Mouse (Mus musculus): ENCODE data around the gene Naa25. TPM values are rescaled to one million over a fixed set of nuclear protein-coding genes. Genes with fewer than 3 reads are reported as not detected.

Naa25 gene
- polyA plus RNA-seq, 1 experiment from 2014 or later, result 61.5 TPM

GRCm38 (mm10) chr5:121398965-121399462, 1.3 kb downstream of the Naa25 start:
- Histone ChIP-seq H3K27me3 (ENCODE audit: poor library complexity, severe bottlenecking) (no peaks in the 10 kb centered on the region), H3K27ac (peak overlapping the region; percentile 93; the same call in 1 of the 2 replicates), H3K9me3 (no peaks in the 10 kb centered on the region; the same call in 1 of the 2 replicates), H3K4me3 (peak overlapping the region; percentile 89), H3K4me1 (peaks cover 27% of the 10 kb centered on the region), H3K36me3 (replicated peaks) (peaks cover 42% of the 10 kb centered on the region)
- no peak for DNase-seq (ENCODE audit: extremely low spot score, low spot score)
- 60% methylated on average over 9 of the region's 9 CpGs for WGBS

- H3K9me3 ChIP-seq, result no peaks in the 10 kb centered on the region; the same call in 1 of the 2 replicates
- peaks cover 27% of the 10 kb centered on the region for H3K4me1 ChIP-seq
- H3K27ac ChIP-seq, result no peak overlapping the region
- H3K4me3 ChIP-seq, result peak overlapping the region; percentile 89; the same call in 1 of the 2 replicates
- H3K27me3 ChIP-seq (ENCODE audit: poor library complexity, severe bottlenecking), result no peaks in the 10 kb centered on the region
- WGBS, result 92% methylated on average over 5 of the region's 5 CpGs
- no peak for DNase-seq (ENCODE audit: extremely low spot score, low spot score)
- peaks cover 45% of the 10 kb centered on the region for H3K36me3 ChIP-seq (replicated peaks)
Observed at GRCm38 (mm10) chr5:121399540-121399939, 1.8 kb downstream of the Naa25 start.

GRCm38 (mm10) chr5:121400064-121400463, 2.3 kb downstream of the Naa25 start:
- Histone ChIP-seq H3K4me1 (peaks cover 27% of the 10 kb centered on the region), H3K27me3 (ENCODE audit: poor library complexity, severe bottlenecking) (no peaks in the 10 kb centered on the region), H3K27ac (no peak overlapping the region), H3K9me3 (no peaks in the 10 kb centered on the region), H3K36me3 (replicated peaks) (peaks cover 50% of the 10 kb centered on the region), H3K4me3 (no peak overlapping the region)
- 83% methylated on average over 5 of the region's 5 CpGs for WGBS
- DNase-seq (ENCODE audit: extremely low spot score, low spot score), result no peak

- DNase-seq (ENCODE audit: extremely low spot score, low spot score), result no peak
- 92% methylated on average over 5 of the region's 5 CpGs for WGBS
- Histone ChIP-seq H3K27ac (no peak overlapping the region), H3K27me3 (ENCODE audit: poor library complexity, severe bottlenecking) (no peaks in the 10 kb centered on the region), H3K4me3 (no peak overlapping the region), H3K9me3 (no peaks in the 10 kb centered on the region), H3K36me3 (replicated peaks) (peaks cover 58% of the 10 kb centered on the region), H3K4me1 (peaks cover 27% of the 10 kb centered on the region)
Observed at GRCm38 (mm10) chr5:121400849-121401248, 3.1 kb downstream of the Naa25 start.

DNA sequence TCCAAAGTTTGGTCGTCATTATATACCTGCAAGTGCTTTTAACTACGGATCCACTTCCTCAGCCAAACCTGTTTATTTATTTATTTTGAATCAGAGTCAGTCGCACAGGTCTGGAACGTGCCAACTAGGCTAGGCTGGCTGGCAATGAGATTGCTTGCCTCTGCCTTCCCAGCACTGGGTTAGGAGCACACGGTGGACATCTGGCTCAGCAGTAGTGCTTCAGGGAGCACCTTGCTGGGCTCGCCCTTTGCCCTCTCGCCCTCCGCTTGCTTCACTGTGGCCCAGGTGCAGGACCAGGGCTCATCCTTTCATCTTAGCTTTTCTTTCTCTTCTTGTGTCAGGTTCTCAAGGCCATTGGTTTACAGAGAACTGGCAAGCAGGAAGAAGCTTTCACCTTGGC, 10.1 kb downstream of the Naa25 start:
- DNase-seq (ENCODE audit: extremely low spot score, low spot score), result no peak
- WGBS, result 95% methylated on average over 8 of the region's 8 CpGs
- peaks cover 98% of the 10 kb centered on the region for H3K36me3 ChIP-seq (replicated peaks)

GRCm38 (mm10) chr5:121410975-121411374, 13.2 kb downstream of the Naa25 start:
- Histone ChIP-seq H3K4me1 (no peaks in the 10 kb centered on the region), H3K4me3 (no peak overlapping the region), H3K27ac (no peak overlapping the region), H3K9me3 (no peaks in the 10 kb centered on the region), H3K27me3 (ENCODE audit: poor library complexity, severe bottlenecking) (no peaks in the 10 kb centered on the region), H3K36me3 (replicated peaks) (peaks cover 100% of the 10 kb centered on the region)
- WGBS, result 95% methylated on average over 4 of the region's 4 CpGs
- DNase-seq (ENCODE audit: extremely low spot score, low spot score), result no peak

More for the DNA sequence above, 10.1 kb downstream of the Naa25 start:
- Histone ChIP-seq H3K27me3 (ENCODE audit: poor library complexity, severe bottlenecking) (no peaks in the 10 kb centered on the region), H3K9me3 (no peaks in the 10 kb centered on the region), H3K27ac (no peak overlapping the region), H3K4me1 (no peaks in the 10 kb centered on the region), H3K4me3 (no peak overlapping the region)

GRCm38 (mm10) chr5:121420721-121421120, 23.0 kb downstream of the Naa25 start:
- 93% methylated on average over 9 of the region's 9 CpGs for WGBS
- H3K4me1 ChIP-seq, result no peaks in the 10 kb centered on the region
- DNase-seq (ENCODE audit: extremely low spot score, low spot score), result no peak
- no peaks in the 10 kb centered on the region; the same call in 1 of the 2 replicates for H3K9me3 ChIP-seq
- H3K36me3 ChIP-seq (replicated peaks), result peaks cover 100% of the 10 kb centered on the region
- H3K27ac ChIP-seq, result no peak overlapping the region
- no peak overlapping the region for H3K4me3 ChIP-seq
- H3K27me3 ChIP-seq (ENCODE audit: poor library complexity, severe bottlenecking), result no peaks in the 10 kb centered on the region

DNA sequence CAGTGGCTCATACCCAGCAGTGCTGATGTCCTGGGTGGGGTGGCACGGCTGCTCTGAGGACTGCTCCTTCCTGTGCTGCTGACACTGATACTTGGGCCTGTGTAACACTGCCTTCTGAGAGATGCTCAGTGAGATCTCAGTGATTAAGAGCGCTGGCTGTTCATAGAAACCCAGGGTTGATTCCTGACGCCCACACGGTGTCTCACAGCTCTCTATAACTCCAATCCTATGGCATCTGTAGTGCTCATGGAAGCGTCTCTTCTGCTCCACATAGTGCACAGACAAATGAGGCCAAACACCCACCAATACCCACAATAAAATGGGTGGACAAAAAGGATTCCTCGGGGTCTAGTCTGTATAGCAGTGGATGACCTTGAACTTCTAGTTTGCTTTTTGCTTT, 25.1 kb downstream of the Naa25 start:
- H3K9me3 ChIP-seq, result no peaks in the 10 kb centered on the region
- H3K4me3 ChIP-seq, result no peak overlapping the region
- H3K4me1 ChIP-seq, result no peaks in the 10 kb centered on the region
- H3K27me3 ChIP-seq (ENCODE audit: poor library complexity, severe bottlenecking), result no peaks in the 10 kb centered on the region
- H3K36me3 ChIP-seq (replicated peaks), result peaks cover 100% of the 10 kb centered on the region
- no peak for DNase-seq (ENCODE audit: extremely low spot score, low spot score)
- WGBS, result 94% methylated on average over 6 of the region's 6 CpGs
- H3K27ac ChIP-seq, result no peak overlapping the region

- no peak for DNase-seq (ENCODE audit: extremely low spot score, low spot score)
- no peak overlapping the region for H3K4me3 ChIP-seq
- H3K36me3 ChIP-seq (replicated peaks), result peaks cover 100% of the 10 kb centered on the region
- 88% methylated on average over 10 of the region's 10 CpGs for WGBS
- no peaks in the 10 kb centered on the region for H3K27me3 ChIP-seq (ENCODE audit: poor library complexity, severe bottlenecking)
- no peaks in the 10 kb centered on the region for H3K9me3 ChIP-seq
- no peaks in the 10 kb centered on the region for H3K4me1 ChIP-seq
- H3K27ac ChIP-seq, result no peak overlapping the region
Observed at GRCm38 (mm10) chr5:121423297-121423696, 25.6 kb downstream of the Naa25 start.

GRCm38 (mm10) chr5:121428954-121429353, 31.2 kb downstream of the Naa25 start:
- Histone ChIP-seq H3K27ac (no peak overlapping the region), H3K27me3 (ENCODE audit: poor library complexity, severe bottlenecking) (no peaks in the 10 kb centered on the region), H3K9me3 (no peaks in the 10 kb centered on the region), H3K4me3 (no peak overlapping the region), H3K36me3 (replicated peaks) (peaks cover 100% of the 10 kb centered on the region), H3K4me1 (no peaks in the 10 kb centered on the region)
- DNase-seq (ENCODE audit: extremely low spot score, low spot score), result no peak
- 95% methylated on average over 3 of the region's 3 CpGs for WGBS

DNA sequence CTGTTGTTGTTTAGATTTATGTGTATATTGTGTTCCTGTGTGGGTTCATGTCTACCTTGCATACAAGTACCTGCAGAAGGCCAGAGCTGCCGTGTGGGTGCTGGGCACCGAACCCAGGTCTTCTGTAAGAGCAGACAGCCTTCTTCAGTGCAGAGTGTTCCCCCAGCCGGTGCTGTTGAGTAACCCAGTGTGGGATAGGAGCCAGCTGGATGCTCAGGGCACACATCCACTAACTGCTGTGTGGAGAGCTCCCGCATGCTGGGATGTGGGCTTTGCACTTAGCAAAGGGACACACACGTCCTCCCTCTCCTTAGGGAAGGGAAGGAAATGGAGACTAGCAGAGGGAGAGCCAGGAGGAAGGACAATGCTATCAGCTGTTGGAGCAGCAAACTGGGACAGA, 40.4 kb downstream of the Naa25 start:
- DNase-seq (ENCODE audit: extremely low spot score, low spot score), result no peak
- Histone ChIP-seq H3K27me3 (ENCODE audit: poor library complexity, severe bottlenecking) (no peaks in the 10 kb centered on the region), H3K36me3 (replicated peaks) (peaks cover 100% of the 10 kb centered on the region), H3K9me3 (no peaks in the 10 kb centered on the region), H3K4me1 (no peaks in the 10 kb centered on the region), H3K4me3 (no peak overlapping the region), H3K27ac (no peak overlapping the region)
- 94% methylated on average over 5 of the region's 5 CpGs for WGBS

DNA sequence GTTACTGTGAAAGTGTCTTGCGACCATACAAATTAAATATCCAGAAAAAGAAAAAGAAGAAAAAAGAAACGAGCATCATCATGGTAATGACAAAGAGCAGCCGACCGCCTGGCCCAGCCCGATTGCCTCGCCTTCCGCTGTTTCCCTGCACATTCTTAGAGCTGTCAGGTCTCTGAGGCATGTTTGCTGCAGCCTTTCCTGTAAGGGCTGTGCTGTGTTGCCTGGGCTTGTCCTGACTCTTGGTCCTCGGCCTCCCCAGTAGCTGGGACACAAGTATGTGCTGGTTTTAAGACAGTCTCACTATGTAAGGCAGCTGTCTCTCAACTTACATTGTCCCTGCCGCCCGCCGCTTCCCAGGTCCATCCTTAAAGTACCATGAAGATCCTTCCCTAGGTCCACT, 41.0 kb downstream of the Naa25 start:
- H3K27me3 ChIP-seq (ENCODE audit: poor library complexity, severe bottlenecking), result no peaks in the 10 kb centered on the region
- H3K9me3 ChIP-seq, result no peaks in the 10 kb centered on the region
- H3K4me3 ChIP-seq, result no peak overlapping the region
- DNase-seq (ENCODE audit: extremely low spot score, low spot score), result no peak
- WGBS, result 95% methylated on average over 11 of the region's 11 CpGs
- H3K27ac ChIP-seq, result no peak overlapping the region
- H3K36me3 ChIP-seq (replicated peaks), result peaks cover 100% of the 10 kb centered on the region
- no peaks in the 10 kb centered on the region for H3K4me1 ChIP-seq

GRCm38 (mm10) chr5:121443548-121443947, 45.8 kb downstream of the Naa25 start:
- Histone ChIP-seq H3K4me3 (no peak overlapping the region), H3K36me3 (replicated peaks) (peaks cover 100% of the 10 kb centered on the region), H3K9me3 (no peaks in the 10 kb centered on the region), H3K27me3 (ENCODE audit: poor library complexity, severe bottlenecking) (no peaks in the 10 kb centered on the region), H3K27ac (no peak overlapping the region), H3K4me1 (no peaks in the 10 kb centered on the region)
- DNase-seq (ENCODE audit: extremely low spot score, low spot score), result peak; percentile 44
- WGBS, result 89% methylated on average over 3 of the region's 3 CpGs

- peaks cover 100% of the 10 kb centered on the region for H3K36me3 ChIP-seq (replicated peaks)
- H3K27ac ChIP-seq, result no peak overlapping the region
Observed at GRCm38 (mm10) chr5:121444870-121445269, 47.1 kb downstream of the Naa25 start.

More at GRCm38 (mm10) chr5:121444870-121445269, 47.1 kb downstream of the Naa25 start:
- no peak for DNase-seq (ENCODE audit: extremely low spot score, low spot score)
- Histone ChIP-seq H3K4me1 (peaks cover 3% of the 10 kb centered on the region; the same call in 1 of the 2 replicates), H3K9me3 (no peaks in the 10 kb centered on the region), H3K4me3 (no peak overlapping the region), H3K27me3 (ENCODE audit: poor library complexity, severe bottlenecking) (no peaks in the 10 kb centered on the region)
- 91% methylated on average over 5 of the region's 5 CpGs for WGBS

Measured in forebrain, embryonic 10.5 days (tissue).